Mouse (Mus musculus): ENCODE data around the gene Klhl11. TPM values are rescaled to one million over a fixed set of nuclear protein-coding genes. Genes with fewer than 3 reads are reported as not detected.

The Klhl11 gene
- total and polyA plus RNA-seq, 3 experiments: 11.5 to 34.7 TPM; not detected in 1

- Histone ChIP-seq H3K27ac (ENCODE audit: control insufficient read depth, low read depth, low read length) (no peak overlapping the region), H3K4me3 (ENCODE audit: control insufficient read depth in 1 of 2, insufficient read depth in 1 of 2, low read depth in 2 of 2, low read length in 2 of 2) (no peak overlapping the region), H3K27me3 (ENCODE audit: control insufficient read depth in 1 of 2, insufficient read depth in 2 of 2, low read length in 2 of 2) (no peaks in the 10 kb centered on the region), H3K79me2 (ENCODE audit: control insufficient read depth, insufficient read depth, low read length, poor library complexity) (peaks cover 23% of the 10 kb centered on the region), H3K36me3 (ENCODE audit: control insufficient read depth in 1 of 2, insufficient read depth in 2 of 2, low read length in 2 of 2) (peaks cover 0 to 21% of the 10 kb centered on the region in 2 experiments; a peak in 2 of 4 replicates), H3K9me3 (replicated peaks; ENCODE audit: insufficient read depth, low read length) (no peaks in the 10 kb centered on the region), H3K9ac (ENCODE audit: control insufficient read depth, low read depth, low read length, poor library complexity, severe bottlenecking) (no peak overlapping the region), H3K4me1 (ENCODE audit: control insufficient read depth in 1 of 2, insufficient read depth in 2 of 2, low read length in 2 of 2) (no peaks in the 10 kb centered on the region)
- TF ChIP-seq USF1 (IDR thresholded peaks at IDR 0.05; ENCODE audit: low read depth, low read length) (no peak), ELF1 (IDR thresholded peaks at IDR 0.05; ENCODE audit: low read depth, low read length) (no peak), CHD2 (IDR thresholded peaks at IDR 0.05; ENCODE audit: low read length) (no peak), RAD21 (IDR thresholded peaks at IDR 0.05; ENCODE audit: low read depth, low read length) (no peak), USF2 (IDR thresholded peaks at IDR 0.05; ENCODE audit: borderline replicate concordance in 1 of 2, insufficient read depth in 1 of 2, low read depth in 1 of 2, low read length in 2 of 2) (no peak), NELFE (IDR thresholded peaks at IDR 0.05; ENCODE audit: low read depth, low read length) (no peak), SIN3A (IDR thresholded peaks at IDR 0.05; ENCODE audit: low read length) (no peak), KAT2A (conservative IDR thresholded peaks at IDR 0.05; ENCODE audit: low read depth, low read length) (no peak)
- DNase-seq (ENCODE audit: low read depth, low spot score): no peak
Measured at GRCm38 (mm10) chr11:100457711-100458110, 14.8 kb downstream of the Klhl11 start.

DNA sequence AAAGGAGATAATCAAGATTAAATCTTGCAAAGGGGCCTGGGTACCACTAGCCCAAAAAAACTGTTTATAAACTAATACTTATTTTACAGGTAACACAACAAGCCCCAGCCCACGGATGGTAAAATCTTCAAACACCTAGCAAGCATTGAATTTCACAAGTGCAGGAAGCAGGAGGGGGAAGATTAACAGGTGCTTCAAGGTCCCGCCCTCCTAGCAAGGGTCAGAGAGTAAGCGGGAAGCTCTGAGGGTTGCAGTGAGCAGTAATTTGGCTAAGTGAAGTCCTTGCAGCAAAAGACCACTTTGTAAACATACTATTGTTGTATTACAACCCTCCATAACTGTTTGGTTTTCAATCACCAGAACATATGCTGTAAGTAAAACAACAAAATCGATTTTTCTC is 15.3 kb downstream of the Klhl11 start:
- no peak for DNase-seq (ENCODE audit: low read depth, low spot score)
- Histone ChIP-seq H3K36me3 (ENCODE audit: control insufficient read depth in 1 of 2, insufficient read depth in 2 of 2, low read length in 2 of 2) (peaks cover 0 to 19% of the 10 kb centered on the region in 2 experiments; a peak in 2 of 4 replicates), H3K27ac (ENCODE audit: control insufficient read depth, low read depth, low read length) (no peak overlapping the region), H3K79me2 (ENCODE audit: control insufficient read depth, insufficient read depth, low read length, poor library complexity) (peaks cover 21% of the 10 kb centered on the region), H3K4me1 (ENCODE audit: control insufficient read depth in 1 of 2, insufficient read depth in 2 of 2, low read length in 2 of 2) (no peaks in the 10 kb centered on the region), H3K9ac (ENCODE audit: control insufficient read depth, low read depth, low read length, poor library complexity, severe bottlenecking) (no peak overlapping the region), H3K27me3 (ENCODE audit: control insufficient read depth in 1 of 2, insufficient read depth in 2 of 2, low read length in 2 of 2) (no peaks in the 10 kb centered on the region), H3K4me3 (ENCODE audit: control insufficient read depth in 1 of 2, insufficient read depth in 1 of 2, low read depth in 2 of 2, low read length in 2 of 2) (no peak overlapping the region), H3K9me3 (replicated peaks; ENCODE audit: insufficient read depth, low read length) (no peaks in the 10 kb centered on the region)
- TF ChIP-seq HCFC1 (IDR thresholded peaks at IDR 0.05; ENCODE audit: low read depth, low read length) (no peak), MAFK (IDR thresholded peaks at IDR 0.05; ENCODE audit: borderline replicate concordance, low read depth, low read length) (no peak), CTCF (IDR thresholded peaks at IDR 0.05 in 2 of 3, conservative IDR thresholded peaks at IDR 0.05 in 1 of 3; ENCODE audit: control insufficient read depth in 1 of 3, insufficient read depth in 1 of 3, low read depth in 2 of 3, low read length in 3 of 3, poor library complexity in 1 of 3, severe bottlenecking in 1 of 3) (no peak), POLR2AphosphoS5 (IDR thresholded peaks at IDR 0.05; ENCODE audit: borderline replicate concordance, low read depth, low read length) (no peak), POLR2AphosphoS2 (IDR thresholded peaks at IDR 0.05; ENCODE audit: low read length) (no peak), RAD21 (IDR thresholded peaks at IDR 0.05; ENCODE audit: low read depth, low read length) (no peak), TAL1 (IDR thresholded peaks at IDR 0.05; ENCODE audit: low read length) (no peak)

DNA sequence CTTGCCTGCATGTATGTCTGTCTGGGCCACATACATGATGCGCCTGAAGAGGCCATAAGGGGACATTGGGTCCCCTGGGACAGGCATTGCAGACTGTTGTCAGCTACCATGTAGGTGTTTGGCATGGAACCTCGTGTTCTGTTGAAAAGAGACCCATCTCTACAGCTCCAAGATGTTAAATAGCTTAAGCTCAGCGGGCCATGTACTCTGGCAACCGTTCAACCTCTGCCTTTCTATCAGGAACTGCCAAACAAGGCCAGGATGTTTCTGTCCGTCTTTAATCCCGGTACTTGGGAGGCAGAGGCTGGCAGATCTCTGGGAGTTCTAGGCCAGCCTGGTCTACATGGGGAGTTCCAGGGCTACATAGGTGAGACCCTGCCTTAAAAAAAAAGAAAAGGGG is 29.9 kb downstream of the Klhl11 start:
- Histone ChIP-seq H3K79me2 (ENCODE audit: control insufficient read depth, insufficient read depth, low read length, poor library complexity) (peaks cover 5% of the 10 kb centered on the region; the same call in 1 of the 2 replicates), H3K36me3 (ENCODE audit: control insufficient read depth in 1 of 2, insufficient read depth in 2 of 2, low read length in 2 of 2) (peaks cover 0 to 9% of the 10 kb centered on the region in 2 experiments; a peak in 2 of 4 replicates), H3K27ac (ENCODE audit: control insufficient read depth, low read depth, low read length) (no peak overlapping the region), H3K4me1 (ENCODE audit: control insufficient read depth in 1 of 2, insufficient read depth in 2 of 2, low read length in 2 of 2) (peaks cover 2 to 12% of the 10 kb centered on the region in 2 experiments; a peak in 3 of 4 replicates), H3K27me3 (ENCODE audit: control insufficient read depth in 1 of 2, insufficient read depth in 2 of 2, low read length in 2 of 2) (no peaks in the 10 kb centered on the region), H3K9ac (ENCODE audit: control insufficient read depth, low read depth, low read length, poor library complexity, severe bottlenecking) (no peak overlapping the region), H3K4me3 (ENCODE audit: control insufficient read depth in 1 of 2, insufficient read depth in 1 of 2, low read depth in 2 of 2, low read length in 2 of 2) (no peak overlapping the region), H3K9me3 (replicated peaks; ENCODE audit: insufficient read depth, low read length) (no peaks in the 10 kb centered on the region)
- no peak for DNase-seq (ENCODE audit: low read depth, low spot score)
- TF ChIP-seq MAFK (IDR thresholded peaks at IDR 0.05; ENCODE audit: borderline replicate concordance, low read depth, low read length) (no peak), USF2 (IDR thresholded peaks at IDR 0.05; ENCODE audit: borderline replicate concordance in 1 of 2, insufficient read depth in 1 of 2, low read depth in 1 of 2, low read length in 2 of 2) (no peak), ZC3H11A (IDR thresholded peaks at IDR 0.05; ENCODE audit: low read depth, low read length) (no peak), ZKSCAN1 (IDR thresholded peaks at IDR 0.05; ENCODE audit: low read depth, low read length) (no peak), EP300 (IDR thresholded peaks at IDR 0.05; ENCODE audit: low read depth in 1 of 2, low read length in 2 of 2) (no peak), NELFE (IDR thresholded peaks at IDR 0.05; ENCODE audit: low read depth, low read length) (no peak), POLR2AphosphoS2 (IDR thresholded peaks at IDR 0.05; ENCODE audit: low read length) (no peak), UBTF (IDR thresholded peaks at IDR 0.05; ENCODE audit: borderline replicate concordance, insufficient read depth, low read depth, low read length) (no peak), POLR2AphosphoS5 (IDR thresholded peaks at IDR 0.05; ENCODE audit: borderline replicate concordance, low read depth, low read length) (no peak), TBP (IDR thresholded peaks at IDR 0.05; ENCODE audit: low read depth, low read length) (no peak), ETS1 (IDR thresholded peaks at IDR 0.05; ENCODE audit: low read depth, low read length) (no peak), MAX (IDR thresholded peaks at IDR 0.05; ENCODE audit: low read length) (no peak)
